Mouse (Mus musculus): ENCODE measurements at regions not wholly inside any gene's neighbourhood (a gene's known extent, or its start where the extent isn't known, plus 50 kb on each side); places are given as distances from the start of the nearest gene placed in this dataset.

DNA sequence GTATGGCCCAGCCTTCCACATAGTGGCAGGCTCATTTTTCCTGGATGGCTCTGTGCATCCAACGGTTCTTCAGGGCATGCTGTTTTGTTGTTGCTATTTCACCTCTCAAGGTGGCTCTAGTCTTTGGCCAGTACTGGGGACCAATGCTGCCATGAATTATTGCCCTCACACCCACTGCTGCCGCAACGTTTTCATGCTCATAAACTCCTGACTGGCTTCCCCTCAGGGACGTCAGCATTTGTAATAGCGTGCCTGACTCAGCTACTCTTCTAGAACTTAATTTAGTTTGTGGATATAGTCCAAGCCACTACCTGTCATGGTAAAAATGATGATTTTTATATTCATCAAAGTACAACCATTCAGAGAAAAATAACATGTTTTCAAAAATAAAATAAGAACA lies 2242.0 kb downstream of the 4930444P10Rik start:
- TF ChIP-seq CHD2 (IDR thresholded peaks at IDR 0.05; ENCODE audit: low read depth, low read length) = no peak
- no peak for TF ChIP-seq ZC3H11A (IDR thresholded peaks at IDR 0.05; ENCODE audit: borderline replicate concordance, low read depth, low read length)
- no peak for TF ChIP-seq MAFK (IDR thresholded peaks at IDR 0.05; ENCODE audit: insufficient read depth, low read depth, low read length)
- no peak for TF ChIP-seq HCFC1 (IDR thresholded peaks at IDR 0.05; ENCODE audit: borderline replicate concordance, insufficient read depth, low read length)

Measured in ES-E14 (cell line).